Mouse (Mus musculus) MEL (cell line): Measurements from ENCODE around the gene Mettl13. TPM values are rescaled to one million over a fixed set of nuclear protein-coding genes. Genes with fewer than 3 reads are reported as not detected.

Source experiments
- DNase-seq: peaks from one replicate; pipeline ENCODE4 v3.0.0; 2011; ENCODE audit warnings: low read depth, low spot score
- H3K27ac ChIP-seq: 2 replicates; pipeline ENCODE4 v1.5.1; 2012; ENCODE audit warnings: low read depth, mild to moderate bottlenecking, control low read depth, low read length, moderate library complexity; ENCODE audit not compliant: control insufficient read depth
- H3K27me3 ChIP-seq, 2 experiments: fragments of 150-350 bp in 1 of 2; sonication (generic) in 1 of 2; 2 replicates each; pipeline ENCODE4 v1.6.1; 2012; ENCODE audit warnings: low read length in 2 of 2, mild to moderate bottlenecking in 2 of 2, improper control_type of control experiment in 1 of 2, moderate library complexity in 1 of 2; ENCODE audit not compliant: insufficient read depth in 2 of 2, control insufficient read depth in 1 of 2
- H3K36me3 ChIP-seq, 2 experiments: 2 replicates each; pipeline ENCODE4 v1.6.1; 2012 to 2014; ENCODE audit warnings: low read length in 2 of 2, improper control_type of control experiment in 1 of 2, inconsistent platforms in 1 of 2, mild to moderate bottlenecking in 1 of 2; ENCODE audit not compliant: insufficient read depth in 2 of 2, control insufficient read depth in 1 of 2
- H3K4me1 ChIP-seq, 2 experiments: fragments of 150-350 bp in 1 of 2; sonication (generic) in 1 of 2; 2 replicates each; pipeline ENCODE4 v1.6.1; 2012; ENCODE audit warnings: low read length in 2 of 2, improper control_type of control experiment in 1 of 2, mild to moderate bottlenecking in 1 of 2; ENCODE audit not compliant: insufficient read depth in 2 of 2, control insufficient read depth in 1 of 2
- H3K4me3 ChIP-seq, 2 experiments: fragments of 150-350 bp in 1 of 2; sonication (generic) in 1 of 2; 2 replicates each; pipeline ENCODE4 v1.5.1; 2012; ENCODE audit warnings: low read depth in 2 of 2, low read length in 2 of 2, mild to moderate bottlenecking in 2 of 2, moderate library complexity in 2 of 2, control low read depth in 1 of 2, improper control_type of control experiment in 1 of 2; ENCODE audit not compliant: control insufficient read depth in 1 of 2, insufficient read depth in 1 of 2
- H3K79me2 ChIP-seq: 2 replicates; pipeline ENCODE4 v1.6.1; 2012; ENCODE audit warnings: mild to moderate bottlenecking, low read length, moderate library complexity; ENCODE audit not compliant: control insufficient read depth, poor library complexity, insufficient read depth
- H3K9ac ChIP-seq: 2 replicates; pipeline ENCODE4 v1.6.1; 2012; ENCODE audit warnings: low read depth, mild to moderate bottlenecking, control low read depth, low read length, moderate library complexity; ENCODE audit not compliant: control insufficient read depth, poor library complexity, severe bottlenecking
- H3K9me3 ChIP-seq: fragments of 150-350 bp; sonication (generic); replicated peaks from 2 replicates; pipeline ENCODE4 v1.6.1; 2012; ENCODE audit warnings: mild to moderate bottlenecking, low read length, improper control_type of control experiment, moderate library complexity; ENCODE audit not compliant: insufficient read depth
- BHLHE40 ChIP-seq: IDR thresholded peaks from 2 replicates; pipeline ENCODE4 v1.6.1; 2012; ENCODE audit warnings: low read depth, mild to moderate bottlenecking, inconsistent platforms, low read length, improper control_type of control experiment, borderline replicate concordance
- CHD1 ChIP-seq: IDR thresholded peaks from 2 replicates; pipeline ENCODE4 v1.6.1; 2012; ENCODE audit warnings: low read depth, mild to moderate bottlenecking, inconsistent platforms, low read length, improper control_type of control experiment
- CHD2 ChIP-seq: IDR thresholded peaks from 2 replicates; pipeline ENCODE4 v1.6.1; 2011; ENCODE audit warnings: low read length, improper control_type of control experiment
- E2F4 ChIP-seq: IDR thresholded peaks from 2 replicates; pipeline ENCODE4 v1.6.1; 2011; ENCODE audit warnings: low read depth, low read length, improper control_type of control experiment, borderline replicate concordance
- EP300 ChIP-seq, 2 experiments: IDR thresholded peaks; 2 replicates each; pipeline ENCODE4 v1.6.1; 2011; ENCODE audit warnings: improper control_type of control experiment in 2 of 2, low read length in 2 of 2, low read depth in 1 of 2, mild to moderate bottlenecking in 1 of 2
- ETS1 ChIP-seq: IDR thresholded peaks from 2 replicates; pipeline ENCODE4 v1.6.1; 2012; ENCODE audit warnings: low read depth, mild to moderate bottlenecking, inconsistent platforms, low read length, improper control_type of control experiment, moderate library complexity
- GABPA ChIP-seq: IDR thresholded peaks from 2 replicates; pipeline ENCODE4 v1.6.1; 2012; ENCODE audit warnings: low read depth, mild to moderate bottlenecking, inconsistent platforms, low read length, improper control_type of control experiment, moderate library complexity
- GATA1 ChIP-seq: IDR thresholded peaks from 2 replicates; pipeline ENCODE4 v1.6.1; 2011; ENCODE audit warnings: low read depth, low read length, improper control_type of control experiment
- JUND ChIP-seq: IDR thresholded peaks from 2 replicates; pipeline ENCODE4 v1.6.1; 2011; ENCODE audit warnings: low read depth, mild to moderate bottlenecking, improper control_type of control experiment, low read length
- MAFK ChIP-seq: IDR thresholded peaks from 2 replicates; pipeline ENCODE4 v1.6.1; 2011; ENCODE audit warnings: low read depth, mild to moderate bottlenecking, low read length, improper control_type of control experiment, borderline replicate concordance
- MAX ChIP-seq: IDR thresholded peaks from 2 replicates; pipeline ENCODE4 v1.6.1; 2011; ENCODE audit warnings: low read length, improper control_type of control experiment
- MEF2A ChIP-seq: IDR thresholded peaks from 2 replicates; pipeline ENCODE4 v1.6.1; 2014; ENCODE audit warnings: low read depth, mild to moderate bottlenecking, inconsistent platforms, low read length, improper control_type of control experiment; ENCODE audit not compliant: poor library complexity, insufficient replicate concordance, severe bottlenecking; ENCODE audit errors: extremely low read depth
- MXI1 ChIP-seq: IDR thresholded peaks from 2 replicates; pipeline ENCODE4 v1.6.1; 2011; ENCODE audit warnings: mild to moderate bottlenecking, low read depth, low read length, improper control_type of control experiment
- MYB ChIP-seq: IDR thresholded peaks from 2 replicates; pipeline ENCODE4 v1.6.1; 2011; ENCODE audit warnings: mild to moderate bottlenecking, low read depth, low read length, improper control_type of control experiment
- NELFE ChIP-seq: IDR thresholded peaks from 2 replicates; pipeline ENCODE4 v1.6.1; 2011; ENCODE audit warnings: low read depth, low read length, improper control_type of control experiment
- POLR2A ChIP-seq, 2 experiments: IDR thresholded peaks; 2 replicates each; pipeline ENCODE4 v1.6.1; 2011 to 2012; ENCODE audit warnings: low read length in 2 of 2, mild to moderate bottlenecking in 2 of 2, control low read depth in 1 of 2, improper control_type of control experiment in 1 of 2, low read depth in 1 of 2, moderate library complexity in 1 of 2; ENCODE audit not compliant: control insufficient read depth in 1 of 2, insufficient read depth in 1 of 2, poor library complexity in 1 of 2
- POLR2AphosphoS2 ChIP-seq: IDR thresholded peaks from 2 replicates; pipeline ENCODE4 v1.6.1; 2011; ENCODE audit warnings: low read length, improper control_type of control experiment
- POLR2AphosphoS5 ChIP-seq: IDR thresholded peaks from 2 replicates; pipeline ENCODE4 v1.6.1; 2012; ENCODE audit warnings: low read depth, borderline replicate concordance, mild to moderate bottlenecking, inconsistent platforms, low read length, moderate library complexity, mixed read lengths
- SMC3 ChIP-seq: IDR thresholded peaks from 2 replicates; pipeline ENCODE4 v1.6.1; 2011; ENCODE audit warnings: low read depth, low read length, improper control_type of control experiment
- TAL1 ChIP-seq: IDR thresholded peaks from 2 replicates; pipeline ENCODE4 v1.6.1; 2012; ENCODE audit warnings: mild to moderate bottlenecking, inconsistent platforms, low read length, moderate library complexity, mixed read lengths
- TBP ChIP-seq: IDR thresholded peaks from 2 replicates; pipeline ENCODE4 v1.8.0; 2011; ENCODE audit warnings: low read depth, low read length, improper control_type of control experiment
- UBTF ChIP-seq: IDR thresholded peaks from 2 replicates; pipeline ENCODE4 v1.6.1; 2012; ENCODE audit warnings: low read depth, mild to moderate bottlenecking, inconsistent platforms, low read length, improper control_type of control experiment, moderate library complexity, borderline replicate concordance; ENCODE audit not compliant: insufficient read depth
- USF1 ChIP-seq: IDR thresholded peaks from 2 replicates; pipeline ENCODE4 v1.6.1; 2014; ENCODE audit warnings: low read depth, mild to moderate bottlenecking, inconsistent platforms, low read length, improper control_type of control experiment, moderate library complexity
- USF2 ChIP-seq, 2 experiments: IDR thresholded peaks; 2 replicates each; pipeline ENCODE4 v1.6.1; 2011 to 2012; ENCODE audit warnings: improper control_type of control experiment in 2 of 2, low read length in 2 of 2, borderline replicate concordance in 1 of 2, inconsistent platforms in 1 of 2, low read depth in 1 of 2, mild to moderate bottlenecking in 1 of 2; ENCODE audit not compliant: insufficient read depth in 1 of 2
- ZKSCAN1 ChIP-seq: IDR thresholded peaks from 2 replicates; pipeline ENCODE4 v1.6.1; 2012; ENCODE audit warnings: low read depth, mild to moderate bottlenecking, inconsistent platforms, low read length, improper control_type of control experiment, moderate library complexity
- polyA plus RNA-seq, 2 experiments: library from polyadenylated mRNA; stranded (reverse) in 1 of 2; unstranded in 1 of 2; fragments of >175 nt in 1 of 2; fragments of >200 nt in 1 of 2; gene quantifications; 2 replicates each; pipeline versions ENCODE4 v1.2.1 to v1.2.4; 2012; ENCODE audit warnings: low replicate concordance in 2 of 2, low read depth in 1 of 2; ENCODE audit not compliant: insufficient read length in 2 of 2, insufficient read depth in 1 of 2, missing spikeins in 1 of 2
- total RNA-seq: library from RNA; depleted of rRNA; stranded (reverse); fragments of 300-350 nt; gene quantifications from 2 replicates; pipeline ENCODE4 v1.2.3, GENCODE M21; 2012

Mettl13 gene
- total and polyA plus RNA-seq, 3 experiments, result 29.1 to 60.1 TPM; not detected in 1

DNA sequence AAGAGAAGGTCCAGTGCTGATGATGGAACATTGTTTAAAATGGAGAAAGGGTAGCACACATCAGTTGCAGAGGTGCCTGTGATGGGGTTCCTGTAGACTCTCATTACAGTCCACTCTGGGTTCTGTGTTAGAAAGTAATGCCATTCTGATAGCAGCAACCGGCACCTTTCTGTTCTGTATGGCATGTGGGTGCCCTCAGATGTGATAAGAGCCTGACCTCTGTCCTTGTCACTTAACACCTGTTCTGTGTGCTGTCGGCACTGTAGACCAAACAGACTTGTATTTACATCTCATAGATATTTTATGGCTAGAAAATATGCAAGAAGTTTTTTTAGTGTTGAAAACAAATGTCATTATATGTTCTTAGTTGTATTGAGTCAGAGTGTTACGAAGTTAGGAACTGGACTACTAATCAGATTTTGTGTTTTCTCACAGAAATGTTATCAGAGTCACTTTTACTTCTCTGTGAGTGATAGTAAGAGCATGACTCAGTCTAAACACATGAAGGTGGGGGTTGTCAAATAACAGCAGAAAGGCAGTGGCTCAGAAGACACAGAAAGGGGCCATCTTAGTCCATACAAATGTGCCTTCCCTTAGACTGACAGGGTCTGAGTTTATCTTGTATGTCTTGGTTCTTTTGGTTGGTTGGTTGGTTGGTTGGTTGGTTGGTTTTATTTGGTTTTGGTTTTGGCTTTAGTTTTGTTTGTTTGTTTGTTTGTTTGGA is 49.2 kb upstream of the Mettl13 start:
- Histone ChIP-seq H3K79me2 (no peaks in the 10 kb centered on the region), H3K9me3 (no peaks in the 10 kb centered on the region), H3K36me3 (no peaks in the 10 kb centered on the region; a peak in 1 of 4 replicates), H3K4me3 (no peak overlapping the region), H3K9ac (no peak overlapping the region), H3K4me1 (no peaks in the 10 kb centered on the region), H3K27ac (no peak overlapping the region), H3K27me3 (no peaks in the 10 kb centered on the region)
- TF ChIP-seq UBTF, result no peak
- TF ChIP-seq USF2 (IDR thresholded peaks at IDR 0.05; ENCODE audit: borderline replicate concordance in 1 of 2, insufficient read depth in 1 of 2, low read depth in 1 of 2, low read length in 2 of 2), result no peak
- TF ChIP-seq CHD1, result no peak
- TF ChIP-seq MAFK, result no peak
- no peak for TF ChIP-seq MAX
- TF ChIP-seq EP300 (IDR thresholded peaks at IDR 0.05; ENCODE audit: low read depth in 1 of 2, low read length in 2 of 2), result no peak
- TF ChIP-seq USF1, result no peak
- TF ChIP-seq ZKSCAN1, result no peak
- no peak for TF ChIP-seq ETS1
- TF ChIP-seq GATA1, result no peak
- no peak for DNase-seq

DNA sequence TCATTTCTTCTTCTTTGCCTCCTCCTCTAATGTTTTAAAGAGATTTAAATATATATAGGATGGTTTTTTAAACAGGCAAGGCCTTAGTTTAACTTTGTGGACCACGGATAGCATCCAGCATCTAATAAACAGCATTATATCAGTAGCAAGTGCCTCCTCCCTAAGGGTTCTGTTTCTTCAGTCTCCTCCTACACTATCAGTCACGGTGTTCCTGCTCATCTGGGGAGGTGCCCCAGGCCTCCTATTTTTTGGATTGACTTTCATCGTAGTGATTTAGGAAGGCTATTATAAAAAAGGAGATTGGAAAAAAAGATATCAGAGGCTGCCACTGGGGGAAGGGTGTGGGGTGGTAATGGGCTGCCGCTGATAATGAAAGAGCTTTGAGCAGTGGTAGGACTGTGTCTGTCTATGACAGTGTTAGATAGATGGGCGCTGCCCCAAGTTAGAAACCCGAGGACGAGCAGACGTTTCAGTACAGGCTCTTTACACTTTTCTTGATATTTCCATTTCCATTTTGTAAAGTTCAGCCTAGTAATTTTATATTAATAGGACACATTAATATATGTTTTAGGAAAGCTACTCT is 42.2 kb upstream of the Mettl13 start:
- Histone ChIP-seq H3K9ac (no peak overlapping the region), H3K27ac (no peak overlapping the region), H3K27me3 (no peaks in the 10 kb centered on the region), H3K4me1 (no peaks in the 10 kb centered on the region), H3K36me3 (no peaks in the 10 kb centered on the region; a peak in 1 of 4 replicates), H3K4me3 (no peak overlapping the region), H3K9me3 (no peaks in the 10 kb centered on the region), H3K79me2 (no peaks in the 10 kb centered on the region)
- no peak for DNase-seq
- TF ChIP-seq ETS1 (no peak), MEF2A (no peak), USF1 (no peak), TAL1 (no peak), GABPA (no peak), TBP (no peak), NELFE (no peak), CHD2 (no peak), POLR2AphosphoS5 (no peak), MAX (no peak), MXI1 (no peak), ZKSCAN1 (no peak), JUND (no peak), E2F4 (no peak), POLR2A (IDR thresholded peaks at IDR 0.05; ENCODE audit: control insufficient read depth in 1 of 2, insufficient read depth in 1 of 2, low read depth in 1 of 2, low read length in 2 of 2, poor library complexity in 1 of 2) (no peak), POLR2AphosphoS2 (no peak), BHLHE40 (no peak), UBTF (no peak), MYB (no peak), SMC3 (no peak)
